Mouse (Mus musculus) heart, embryonic 13.5 days (tissue): ENCODE results near the gene Fbxw4. TPM values are rescaled to one million over a fixed set of nuclear protein-coding genes. Genes with fewer than 3 reads are reported as not detected.

Experiments
- ATAC-seq: fragments of 200-750 bp; cut with Nextera tagmentation; 2 replicates; pipeline ENCODE4 v1.8.0; 2017; ENCODE audit warnings: moderate TSS enrichment; ENCODE audit not compliant: insufficient number of reproducible peaks, low FRiP score, low TSS enrichment; ENCODE audit errors: extremely low read depth
- H3K27ac ChIP-seq: fragments of 300-500 bp; sonication (generic); replicated peaks from 2 replicates; pipeline ENCODE4 v1.5.1; 2015; ENCODE audit warnings: moderate library complexity, mild to moderate bottlenecking, inconsistent platforms
- H3K27me3 ChIP-seq: fragments of 300-500 bp; sonication (generic); replicated peaks from 2 replicates; pipeline ENCODE4 v1.6.1; 2015; ENCODE audit warnings: mild to moderate bottlenecking, inconsistent platforms
- H3K36me3 ChIP-seq: fragments of 300-500 bp; sonication (generic); 2 replicates; pipeline ENCODE4 v1.6.1; 2015; ENCODE audit warnings: mild to moderate bottlenecking, inconsistent platforms
- H3K4me1 ChIP-seq: fragments of 300-500 bp; sonication (generic); 2 replicates; pipeline ENCODE4 v1.6.1; 2015; ENCODE audit warnings: inconsistent platforms
- H3K4me2 ChIP-seq: fragments of 300-500 bp; sonication (generic); 2 replicates; pipeline ENCODE4 v1.6.1; 2015; ENCODE audit warnings: inconsistent platforms, mild to moderate bottlenecking, moderate library complexity
- H3K4me3 ChIP-seq: fragments of 300-500 bp; sonication (generic); 2 replicates; pipeline ENCODE4 v1.5.1; 2015; ENCODE audit warnings: moderate library complexity, mild to moderate bottlenecking, inconsistent platforms
- H3K9ac ChIP-seq: fragments of 300-500 bp; sonication (generic); 2 replicates; pipeline ENCODE4 v1.6.1; 2015; ENCODE audit warnings: inconsistent platforms, mild to moderate bottlenecking, moderate library complexity
- H3K9me3 ChIP-seq: fragments of 300-500 bp; sonication (generic); 2 replicates; pipeline ENCODE4 v1.6.1; 2016; ENCODE audit warnings: inconsistent platforms
- WGBS: fragments of 180-500 bp; shearing (Covaris S2); methylation state at CpG from one replicate; pipeline ENCODE4 v1.1.7; 2015; ENCODE audit warnings: mixed read lengths; 5-methylcytosine and 5-hydroxymethylcytosine counted together
- polyA plus RNA-seq: library from polyadenylated mRNA; unstranded; fragments of >200 nt; fragmentation: Nextera tagmentation; extraction: Ambion mirVana; gene quantifications from 2 replicates; pipeline ENCODE4 v1.2.1, GENCODE M21; 2015

Gene Fbxw4
- polyA plus RNA-seq = 3.3 and 3.8 TPM in 2 replicates

DNA sequence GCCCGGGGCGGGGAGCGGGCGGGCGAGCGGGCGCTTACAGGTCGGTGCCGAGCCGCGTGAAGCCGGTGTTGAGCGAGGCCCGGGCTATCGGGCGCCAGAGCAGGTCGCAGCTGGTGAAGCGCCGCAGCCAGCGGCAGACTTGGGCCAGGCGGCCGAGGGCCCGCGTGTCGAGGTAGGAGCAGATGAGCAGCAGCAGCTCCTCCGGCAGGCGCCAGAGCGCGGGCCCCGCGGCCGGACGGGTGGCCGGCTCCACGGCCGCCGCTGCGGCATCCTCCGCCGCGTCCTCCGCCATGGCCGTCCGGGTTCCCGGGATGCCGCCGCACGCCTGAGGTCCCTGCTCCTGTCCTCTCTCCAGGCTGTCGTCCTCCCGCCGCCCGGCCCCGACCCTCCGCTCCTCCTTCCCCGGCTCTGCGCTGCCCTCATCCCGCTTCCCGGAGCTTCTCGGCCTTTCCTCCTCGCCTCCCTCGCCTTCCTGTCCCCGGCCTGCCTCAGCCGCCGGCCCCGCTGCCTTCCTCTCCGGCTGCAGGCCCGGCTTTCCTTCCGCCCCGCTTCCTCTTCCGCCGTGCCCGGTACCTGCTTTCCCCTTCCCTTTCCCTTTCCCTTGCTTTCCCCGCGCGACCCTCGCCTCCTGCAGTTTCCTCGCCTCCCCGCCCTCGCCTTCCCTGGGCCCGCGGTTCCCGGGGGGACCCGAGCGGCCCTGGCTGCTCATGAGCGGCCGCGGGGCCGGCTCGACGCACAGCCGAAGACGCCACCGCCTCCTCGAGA is at the start of gene Fbxw4:
TSS of gene Fbxw4 (minus strand) at position 575 of the 765 bp plus-strand sequence.
- ATAC-seq = peak; percentile 66
- H3K27ac ChIP-seq = peak within 1 kb of the TSS; percentile 97
- under 1% methylated on average over 71 of the region's 94 CpGs for WGBS

DNA sequence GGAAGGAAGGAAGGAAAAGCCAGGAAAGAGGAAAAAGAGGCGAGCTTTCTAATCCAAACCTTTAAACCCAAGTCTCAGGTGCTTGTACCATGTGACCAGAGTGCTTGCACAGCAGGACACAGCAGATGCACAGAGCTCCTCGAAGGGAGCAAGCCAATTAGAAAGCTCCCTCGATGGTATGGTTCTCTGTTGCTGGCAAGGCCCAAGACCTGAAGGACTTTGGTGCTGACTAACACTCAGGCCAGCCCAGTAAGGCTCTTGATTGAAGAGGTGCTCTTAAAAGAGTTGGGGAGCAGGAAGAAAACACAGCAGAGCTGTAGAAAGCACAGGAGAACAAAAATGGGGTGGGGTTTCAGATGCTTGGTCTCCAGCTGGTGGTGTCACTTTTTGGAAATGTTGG is 48.6 kb upstream of the Fbxw4 start:
- peaks cover 5% of the 10 kb centered on the region; the same call in 1 of the 2 replicates for H3K4me1 ChIP-seq
- H3K9me3 ChIP-seq = no peaks in the 10 kb centered on the region
- no peak overlapping the region for H3K4me3 ChIP-seq
- no peaks in the 10 kb centered on the region for H3K36me3 ChIP-seq
- H3K27ac ChIP-seq = no peak overlapping the region
- H3K4me2 ChIP-seq = no peak overlapping the region
- 64% methylated on average over 3 of the region's 3 CpGs for WGBS
- no peak overlapping the region for H3K9ac ChIP-seq
- H3K27me3 ChIP-seq = 0 out of 2 replicates have a peak, but pooled peaks cover 4% of the 10 kb centered on the region
- ATAC-seq = no peak

More for the DNA sequence above, at the start of gene Fbxw4:
- H3K4me2 ChIP-seq = peak within 1 kb of the TSS; percentile 80
- H3K27me3 ChIP-seq = no peaks in the 10 kb centered on the region
- H3K9ac ChIP-seq = peak within 1 kb of the TSS; percentile 99
- H3K9me3 ChIP-seq = no peaks in the 10 kb centered on the region
- H3K4me1 ChIP-seq = peaks cover 43% of the 10 kb centered on the region
- no peaks in the 10 kb centered on the region for H3K36me3 ChIP-seq
- H3K4me3 ChIP-seq = peak within 1 kb of the TSS; percentile 96

DNA sequence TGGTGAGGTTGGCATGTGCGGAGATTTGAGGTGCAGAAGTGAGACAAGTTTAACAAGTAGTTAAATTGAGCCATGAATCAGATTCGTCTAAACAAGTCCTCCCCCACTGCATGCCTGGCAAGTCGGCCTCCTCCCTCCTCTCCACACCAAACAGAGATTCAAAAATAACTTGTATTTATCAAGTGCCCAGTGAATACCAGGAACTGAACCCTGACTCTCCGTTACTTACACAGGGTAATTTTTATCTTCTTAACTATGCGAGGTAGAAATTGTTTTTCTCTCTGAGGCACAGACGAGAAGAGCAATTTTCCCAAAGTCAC is 36.1 kb upstream of the Fbxw4 start:
- peak overlapping the region; percentile 65 for H3K27ac ChIP-seq
- H3K4me1 ChIP-seq = peaks cover 21% of the 10 kb centered on the region
- H3K9ac ChIP-seq = peak overlapping the region; percentile 53
- peak overlapping the region; percentile 15 for H3K4me3 ChIP-seq
- no peak for ATAC-seq
- H3K27me3 ChIP-seq = no peaks in the 10 kb centered on the region
- 0 out of 2 replicates have a peak, but pooled peaks cover 3% of the 10 kb centered on the region for H3K9me3 ChIP-seq
- 16% methylated on average over 6 of the region's 6 CpGs for WGBS
- peak overlapping the region; percentile 56 for H3K4me2 ChIP-seq
- no peaks in the 10 kb centered on the region for H3K36me3 ChIP-seq

DNA sequence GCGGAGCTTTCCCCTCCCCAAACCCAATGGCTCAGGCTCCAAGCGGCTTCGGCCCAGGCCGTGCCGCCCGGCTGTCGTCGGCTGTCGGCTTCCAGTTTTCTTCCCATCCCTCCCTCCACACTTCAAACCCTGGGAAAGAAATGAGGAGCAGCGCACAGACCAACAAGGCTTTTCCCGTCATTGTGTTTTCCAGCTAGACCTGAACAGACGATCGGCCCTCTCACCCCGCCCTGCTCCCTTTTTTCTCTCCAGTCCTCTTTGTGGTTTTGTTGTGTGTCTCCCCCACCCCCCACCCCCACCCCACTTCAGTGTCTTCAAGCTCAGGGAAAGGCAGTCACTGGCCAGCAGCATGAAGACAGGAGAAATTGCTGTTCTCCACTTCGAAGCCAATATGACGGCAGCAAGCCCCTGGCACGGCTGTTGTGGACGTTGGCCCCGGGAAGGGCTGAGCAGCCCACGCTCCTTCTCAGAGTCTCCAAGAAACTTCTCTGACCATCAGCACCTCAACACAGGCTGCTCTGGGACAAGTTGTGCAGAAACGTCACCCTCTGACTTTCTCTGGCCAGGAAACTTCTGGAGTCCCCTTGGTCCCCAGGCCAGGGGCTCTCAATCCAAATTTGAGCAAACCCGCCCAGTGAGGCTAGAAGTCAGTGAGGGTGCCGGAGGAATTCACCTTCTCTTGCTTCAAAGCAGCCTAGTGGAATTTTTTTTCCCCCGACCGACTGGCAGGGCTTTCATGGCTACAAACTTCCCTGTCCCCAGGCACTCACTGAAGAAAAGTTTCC is 35.6 kb upstream of the Fbxw4 start:
- Histone ChIP-seq H3K4me3 (peak overlapping the region; percentile 15), H3K27me3 (no peaks in the 10 kb centered on the region), H3K9me3 (0 out of 2 replicates have a peak, but pooled peaks cover 3% of the 10 kb centered on the region), H3K4me2 (peak overlapping the region; percentile 56), H3K36me3 (no peaks in the 10 kb centered on the region), H3K9ac (peak overlapping the region; percentile 53), H3K4me1 (peaks cover 21% of the 10 kb centered on the region), H3K27ac (peak overlapping the region; percentile 65)
- WGBS = 36% methylated on average over 25 of the region's 25 CpGs
- ATAC-seq = no peak

DNA sequence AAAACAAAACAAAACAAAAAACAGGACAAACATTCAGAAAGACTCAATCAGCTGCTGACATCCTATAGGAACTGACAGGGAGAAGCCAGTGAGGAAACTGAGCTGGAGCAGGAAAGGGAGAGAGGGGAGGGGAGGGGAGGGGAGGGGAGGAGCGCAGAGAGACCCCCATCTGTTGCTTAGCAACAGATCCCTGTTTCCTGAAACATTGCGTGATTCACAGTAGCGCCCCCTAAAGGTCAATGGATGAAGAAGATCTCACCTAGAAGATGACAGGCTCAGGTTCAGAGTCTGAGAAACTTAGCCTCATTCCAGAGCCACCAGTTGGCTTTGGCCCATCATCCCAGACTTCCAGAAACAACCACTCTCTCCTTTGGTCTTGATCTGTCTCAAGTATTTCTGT is 33.9 kb upstream of the Fbxw4 start:
- Histone ChIP-seq H3K9me3 (0 out of 2 replicates have a peak, but pooled peaks cover 3% of the 10 kb centered on the region), H3K4me2 (no peak overlapping the region), H3K36me3 (no peaks in the 10 kb centered on the region), H3K4me1 (peaks cover 21% of the 10 kb centered on the region), H3K27ac (no peak overlapping the region), H3K9ac (no peak overlapping the region), H3K4me3 (no peak overlapping the region), H3K27me3 (no peaks in the 10 kb centered on the region)
- no peak for ATAC-seq
- WGBS = 41% methylated on average over 3 of the region's 3 CpGs

DNA sequence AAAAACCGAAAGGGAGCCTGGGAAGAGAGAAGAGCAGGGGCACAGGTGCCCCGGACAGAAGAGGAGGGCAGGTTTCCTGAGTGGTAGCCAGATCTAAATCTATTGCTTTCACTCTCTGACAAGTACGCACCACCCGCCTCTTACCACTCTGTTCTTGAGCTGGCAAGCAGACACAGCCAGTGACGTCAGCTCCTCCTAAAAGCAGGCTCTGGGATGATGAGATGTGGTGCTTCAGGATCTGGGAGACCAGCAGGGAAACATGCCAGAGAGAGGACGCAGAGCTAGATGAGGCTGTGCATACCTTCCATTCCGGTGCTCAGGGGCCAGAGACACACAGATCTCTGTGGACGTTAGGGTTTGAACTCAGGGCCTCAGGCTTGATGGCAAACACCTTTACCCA is 32.1 kb upstream of the Fbxw4 start:
- no peak overlapping the region for H3K4me3 ChIP-seq
- no peak for ATAC-seq
- peaks cover 19% of the 10 kb centered on the region for H3K4me1 ChIP-seq
- no peaks in the 10 kb centered on the region for H3K27me3 ChIP-seq
- H3K9me3 ChIP-seq = no peaks in the 10 kb centered on the region
- H3K36me3 ChIP-seq = no peaks in the 10 kb centered on the region
- no peak overlapping the region for H3K9ac ChIP-seq
- H3K27ac ChIP-seq = no peak overlapping the region
- 73% methylated on average over 8 of the region's 8 CpGs for WGBS
- no peak overlapping the region for H3K4me2 ChIP-seq

DNA sequence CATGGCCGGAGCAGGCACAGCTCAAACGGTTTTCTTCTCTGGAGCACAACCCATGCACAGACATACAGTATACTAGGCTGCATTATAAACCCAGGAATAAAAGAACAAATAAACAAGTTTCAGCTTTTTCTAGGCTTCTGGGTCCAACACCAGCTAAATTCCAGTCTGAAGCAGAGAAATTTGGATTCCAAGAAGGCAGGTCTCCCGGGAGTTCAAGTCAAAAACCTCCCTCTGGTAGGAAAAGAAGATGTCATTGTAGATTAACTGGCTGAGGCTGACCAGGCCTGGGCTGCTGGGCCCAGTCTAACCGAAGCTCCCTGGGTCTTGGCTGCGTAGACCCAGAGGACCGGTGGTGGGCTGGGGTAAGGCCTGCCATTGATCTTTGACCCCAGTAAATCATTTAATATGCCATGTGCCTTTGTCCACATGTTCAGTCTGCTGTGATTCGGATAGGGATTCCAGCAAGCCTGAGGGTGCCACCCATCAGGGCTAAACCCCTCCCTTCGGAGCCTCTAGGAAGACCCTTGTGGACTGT is 31.0 kb upstream of the Fbxw4 start:
- H3K36me3 ChIP-seq = no peaks in the 10 kb centered on the region
- no peaks in the 10 kb centered on the region; the same call in 1 of the 2 replicates for H3K27me3 ChIP-seq
- H3K9me3 ChIP-seq = no peaks in the 10 kb centered on the region
- H3K4me3 ChIP-seq = no peak overlapping the region
- no peak overlapping the region for H3K9ac ChIP-seq
- no peak overlapping the region for H3K27ac ChIP-seq
- no peak for ATAC-seq
- no peak overlapping the region for H3K4me2 ChIP-seq
- WGBS = 78% methylated on average over 8 of the region's 8 CpGs
- peaks cover 12% of the 10 kb centered on the region for H3K4me1 ChIP-seq

DNA sequence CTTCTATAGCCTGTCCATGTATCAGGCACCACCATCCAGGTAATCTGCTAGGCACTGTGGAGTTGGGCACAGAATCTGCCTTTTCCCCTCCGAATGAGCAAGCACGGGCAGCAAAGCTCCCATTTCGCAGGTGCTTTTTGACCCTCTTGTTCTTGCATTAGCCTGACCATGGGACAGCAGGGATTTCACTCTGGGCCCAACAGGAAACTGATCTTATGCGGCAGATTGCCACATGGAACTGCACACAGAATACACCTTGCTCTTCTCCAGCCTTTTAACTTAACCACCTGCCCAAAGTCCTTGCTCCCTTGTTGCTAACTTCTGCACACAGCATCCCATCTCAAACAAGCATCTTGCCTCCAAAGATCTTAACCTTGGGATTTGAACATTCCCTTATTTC is 26.9 kb upstream of the Fbxw4 start:
- ATAC-seq = no peak
- peaks cover 5% of the 10 kb centered on the region; the same call in 1 of the 2 replicates for H3K27me3 ChIP-seq
- no peak overlapping the region for H3K4me2 ChIP-seq
- no peak overlapping the region for H3K4me3 ChIP-seq
- no peaks in the 10 kb centered on the region for H3K36me3 ChIP-seq
- no peaks in the 10 kb centered on the region for H3K9me3 ChIP-seq
- no peak overlapping the region for H3K9ac ChIP-seq
- 60% methylated on average over 4 of the region's 4 CpGs for WGBS
- H3K27ac ChIP-seq = no peak overlapping the region
- no peaks in the 10 kb centered on the region for H3K4me1 ChIP-seq

DNA sequence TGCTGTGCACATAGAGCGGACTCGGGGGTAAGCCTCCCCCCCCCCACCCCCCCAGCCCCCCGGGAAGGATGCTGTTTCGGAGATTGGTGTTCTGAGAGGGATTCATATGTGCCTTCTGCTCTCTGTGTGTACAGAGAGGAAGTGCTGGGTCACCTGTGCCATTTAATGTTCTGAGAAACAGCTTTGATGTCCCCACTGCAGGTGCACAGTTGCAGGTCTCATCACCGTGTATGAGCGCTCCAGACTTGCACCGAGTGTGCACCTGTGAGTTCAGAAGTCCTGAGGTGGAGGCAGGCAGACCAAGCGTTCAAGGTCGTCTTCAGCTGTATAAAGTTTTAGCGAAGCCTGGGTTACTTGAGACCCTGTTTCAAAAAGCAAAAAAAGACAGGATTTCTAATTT is 23.6 kb upstream of the Fbxw4 start:
- peaks cover 10% of the 10 kb centered on the region for H3K4me1 ChIP-seq
- no peak for ATAC-seq
- H3K4me3 ChIP-seq = no peak overlapping the region
- no peak overlapping the region for H3K4me2 ChIP-seq
- H3K27me3 ChIP-seq = peaks cover 5% of the 10 kb centered on the region; the same call in 1 of the 2 replicates
- H3K9ac ChIP-seq = no peak overlapping the region
- no peaks in the 10 kb centered on the region for H3K9me3 ChIP-seq
- no peaks in the 10 kb centered on the region for H3K36me3 ChIP-seq
- H3K27ac ChIP-seq = no peak overlapping the region
- 78% methylated on average over 10 of the region's 10 CpGs for WGBS

DNA sequence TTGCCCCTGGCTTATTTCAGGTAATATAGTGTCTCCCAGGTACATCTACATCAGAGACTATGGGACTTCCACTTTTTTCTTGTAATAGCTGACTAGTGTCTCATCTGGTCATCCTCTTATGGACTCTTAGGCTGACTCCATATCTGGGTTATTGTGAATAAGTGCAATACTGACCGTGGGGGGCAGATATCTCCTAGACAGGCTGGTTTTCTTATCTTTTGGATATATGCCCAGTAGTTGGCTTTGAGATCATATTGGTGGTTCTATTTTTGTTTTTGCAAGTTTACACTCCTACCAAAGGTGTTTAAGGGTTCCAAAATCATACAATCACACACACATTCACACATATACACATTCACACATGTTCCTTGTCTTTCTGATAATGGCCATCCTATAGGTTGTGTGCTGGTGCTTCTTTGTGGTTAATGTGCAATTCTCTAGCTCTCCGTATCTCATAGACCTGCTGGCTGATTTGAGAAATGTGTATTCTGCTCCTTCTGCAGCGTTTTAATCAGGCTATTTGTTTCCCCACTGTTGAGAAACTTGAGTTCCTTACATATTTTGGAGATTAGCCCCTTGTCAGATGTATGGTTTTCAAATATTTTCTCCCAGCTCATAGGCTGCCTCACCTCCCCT is 20.5 kb upstream of the Fbxw4 start:
- peaks cover 23% of the 10 kb centered on the region for H3K4me1 ChIP-seq
- WGBS = 26% methylated on average over 3 of the region's 3 CpGs
- H3K27me3 ChIP-seq = peaks cover 5% of the 10 kb centered on the region; the same call in 1 of the 2 replicates
- no peaks in the 10 kb centered on the region for H3K36me3 ChIP-seq
- H3K4me2 ChIP-seq = no peak overlapping the region
- no peak for ATAC-seq
- H3K27ac ChIP-seq = no peak overlapping the region
- no peaks in the 10 kb centered on the region for H3K9me3 ChIP-seq
- H3K9ac ChIP-seq = no peak overlapping the region
- H3K4me3 ChIP-seq = no peak overlapping the region

DNA sequence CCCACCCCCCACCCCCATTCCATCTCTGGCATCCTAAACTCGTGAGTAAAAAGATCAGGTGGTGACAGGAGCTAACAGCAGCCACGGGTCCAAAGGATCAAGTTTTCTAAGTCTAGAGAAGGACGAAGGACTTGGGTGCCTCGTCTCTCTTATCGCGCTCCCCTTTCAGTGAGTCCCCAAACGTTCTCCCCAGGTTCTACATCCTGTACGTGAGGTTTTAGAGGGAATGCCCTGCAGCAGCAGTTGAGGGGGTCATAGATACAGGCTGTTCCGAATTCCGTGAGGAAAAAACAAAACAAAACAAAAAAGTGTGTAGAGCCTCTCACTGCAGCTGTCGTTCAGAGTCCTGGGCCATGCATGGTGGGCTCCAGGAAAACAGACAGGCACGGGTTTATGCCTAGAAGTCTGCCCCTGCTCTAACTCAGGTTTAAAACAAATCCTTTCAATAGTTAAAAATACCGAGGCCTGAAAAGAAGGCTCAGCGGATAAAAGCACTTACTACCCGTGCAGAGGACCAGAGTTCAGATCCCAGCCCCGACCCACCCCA is 16.7 kb upstream of the Fbxw4 start:
- Histone ChIP-seq H3K27me3 (peaks cover 11% of the 10 kb centered on the region), H3K9me3 (no peaks in the 10 kb centered on the region), H3K27ac (no peak overlapping the region), H3K9ac (peak overlapping the region; percentile 75), H3K4me3 (peak overlapping the region; percentile 49), H3K36me3 (no peaks in the 10 kb centered on the region), H3K4me1 (peaks cover 28% of the 10 kb centered on the region), H3K4me2 (peak overlapping the region; percentile 72)
- ATAC-seq = no peak
- 7% methylated on average over 16 of the region's 16 CpGs for WGBS
